Mouse (Mus musculus) activated CD4-positive, CD25-positive, alpha-beta regulatory T cell (primary cell): ENCODE results near the gene Cbx3. TPM values are rescaled to one million over a fixed set of nuclear protein-coding genes. Genes with fewer than 3 reads are reported as not detected.

ENCODE experiments used
- polyA plus RNA-seq, 2 experiments: library from polyadenylated mRNA; unstranded; fragments of 100-300 nt; shearing (Covaris generic); gene quantifications; one replicate each; pipeline ENCODE4 v1.2.1; 2017

Gene Cbx3
- 100 to 1,000 TPM; 113 to 122 TPM for polyA plus RNA-seq

GRCm38 (mm10) chr6:51470311-51471178 lies at the start of gene Cbx3:
Gene Cbx3 (plus strand): TSS chr6:51470360.

GRCm38 (mm10) chr6:51432535-51433397 lies 37.4 kb upstream of the Cbx3 start, which contains the start of gene Nfe2l3:
Gene Nfe2l3 (plus strand): TSS chr6:51432670.

GRCm38 (mm10) chr6:51469715-51470310 lies 347 bp upstream of the Cbx3 start, which contains the start of gene Hnrnpa2b1:
Gene Hnrnpa2b1 (minus strand): TSS chr6:51469894.

GRCm38 (mm10) chr6:51523807-51524320 lies 53.7 kb downstream of the Cbx3 start, which contains the start of gene Snx10:
Gene Snx10 (plus strand): TSS chr6:51523901.

Other genes starting within 250 kb of the Cbx3 start
- gene Nfe2l3, start 37.7 kb upstream of the Cbx3 start, polyA plus RNA-seq: under 1 TPM in 1 of 2 experiments, not detected in 1; 0.42 TPM
- gene Hnrnpa2b1, start 466 bp upstream of the Cbx3 start, polyA plus RNA-seq: 1,000 to 10,000 TPM; 1,241 to 1,334 TPM
- 10 to 100 TPM; 11.0 to 17.1 TPM for gene Snx10, start 53.5 kb downstream of the Cbx3 start, polyA plus RNA-seq